Mouse (Mus musculus) myocyte (in vitro differentiated cells): ENCODE data around the gene Gm48551. TPM values are rescaled to one million over a fixed set of nuclear protein-coding genes. Genes with fewer than 3 reads are reported as not detected.
A peak's percentile ranks its signal among the peaks of the same experiment; 100 is the strongest.

Experiments
- H3K27me3 ChIP-seq: one replicate; pipeline ENCODE4 v1.6.1; 2011; ENCODE audit not compliant: control insufficient read depth, insufficient read depth, insufficient read length
- H3K36me3 ChIP-seq: one replicate; pipeline ENCODE4 v1.6.1; 2011; ENCODE audit not compliant: control insufficient read depth, insufficient read depth
- H3K4me2 ChIP-seq: one replicate; pipeline ENCODE4 v1.6.1; 2011; ENCODE audit warnings: low read depth, control low read depth
- H3K4me3 ChIP-seq: one replicate; pipeline ENCODE4 v1.5.1; 2011; ENCODE audit warnings: mild to moderate bottlenecking, control low read depth, moderate library complexity
- H3K79me2 ChIP-seq: one replicate; pipeline ENCODE4 v1.6.1; 2011; ENCODE audit not compliant: control insufficient read depth, insufficient read depth
- H3ac ChIP-seq: one replicate; pipeline ENCODE4 v1.6.1; 2011; ENCODE audit not compliant: control insufficient read depth, insufficient read length
- CEBPB ChIP-seq: IDR thresholded peaks from 2 replicates; pipeline ENCODE4 v1.6.1; 2011; ENCODE audit warnings: mild to moderate bottlenecking, moderate library complexity; ENCODE audit not compliant: poor library complexity, insufficient read depth, severe bottlenecking
- E2F4 ChIP-seq: IDR thresholded peaks from one replicate; pipeline ENCODE4 v1.6.1; 2011; ENCODE audit warnings: mild to moderate bottlenecking, control low read depth, moderate library complexity; ENCODE audit not compliant: insufficient read depth
- MAX ChIP-seq: IDR thresholded peaks from one replicate; pipeline ENCODE4 v1.6.1; 2011; ENCODE audit warnings: low read depth, mild to moderate bottlenecking, control low read depth
- MYOD1 ChIP-seq, 3 experiments: IDR thresholded peaks; one replicate each; pipeline ENCODE4 v1.6.1; 2011; ENCODE audit warnings: control low read depth in 2 of 3, low read depth in 2 of 3, mild to moderate bottlenecking in 2 of 3, moderate library complexity in 1 of 3; ENCODE audit not compliant: insufficient read length in 2 of 3, control insufficient read depth in 1 of 3
- MYOG ChIP-seq, 3 experiments: IDR thresholded peaks; one replicate each; pipeline ENCODE4 v1.6.1; 2011; ENCODE audit warnings: control low read depth in 2 of 3, low read depth in 2 of 3, mild to moderate bottlenecking in 2 of 3; ENCODE audit not compliant: insufficient read length in 2 of 3, control insufficient read depth in 1 of 3, insufficient read depth in 1 of 3
- POLR2A ChIP-seq: IDR thresholded peaks from one replicate; pipeline ENCODE4 v1.6.1; 2011; ENCODE audit warnings: low read depth, mild to moderate bottlenecking, control low read depth, moderate library complexity; ENCODE audit not compliant: insufficient read length
- POLR2AphosphoS2 ChIP-seq: IDR thresholded peaks from one replicate; pipeline ENCODE4 v1.6.1; 2011; ENCODE audit warnings: low read depth, control low read depth; ENCODE audit not compliant: insufficient read length
- REST ChIP-seq: IDR thresholded peaks from one replicate; pipeline ENCODE4 v1.6.1; 2011; ENCODE audit warnings: mild to moderate bottlenecking, control low read depth, moderate library complexity; ENCODE audit not compliant: insufficient read depth, insufficient read length
- SRF ChIP-seq: IDR thresholded peaks from one replicate; pipeline ENCODE4 v1.6.1; 2011; ENCODE audit warnings: low read depth; ENCODE audit not compliant: control insufficient read depth, insufficient read length
- TCF12 ChIP-seq: IDR thresholded peaks from one replicate; pipeline ENCODE4 v1.6.1; 2011; ENCODE audit warnings: mild to moderate bottlenecking, control low read depth; ENCODE audit not compliant: poor library complexity, insufficient read depth, severe bottlenecking
- TCF3 ChIP-seq: IDR thresholded peaks from one replicate; pipeline ENCODE4 v1.6.1; 2011; ENCODE audit warnings: low read depth, control low read depth; ENCODE audit not compliant: insufficient read length
- USF1 ChIP-seq: IDR thresholded peaks from one replicate; pipeline ENCODE4 v1.6.1; 2011; ENCODE audit warnings: low read depth, mild to moderate bottlenecking, control low read depth, moderate library complexity
- polyA plus RNA-seq: library from polyadenylated mRNA; unstranded; fragments of >200 nt; fragmentation: generic; extraction: Trizol; gene quantifications from one replicate; pipeline ENCODE4 v1.2.1, GENCODE M21; 2012; ENCODE audit warnings: missing spikeins

Gm48551 gene
- polyA plus RNA-seq, 1 experiment, result 1.7 TPM

DNA sequence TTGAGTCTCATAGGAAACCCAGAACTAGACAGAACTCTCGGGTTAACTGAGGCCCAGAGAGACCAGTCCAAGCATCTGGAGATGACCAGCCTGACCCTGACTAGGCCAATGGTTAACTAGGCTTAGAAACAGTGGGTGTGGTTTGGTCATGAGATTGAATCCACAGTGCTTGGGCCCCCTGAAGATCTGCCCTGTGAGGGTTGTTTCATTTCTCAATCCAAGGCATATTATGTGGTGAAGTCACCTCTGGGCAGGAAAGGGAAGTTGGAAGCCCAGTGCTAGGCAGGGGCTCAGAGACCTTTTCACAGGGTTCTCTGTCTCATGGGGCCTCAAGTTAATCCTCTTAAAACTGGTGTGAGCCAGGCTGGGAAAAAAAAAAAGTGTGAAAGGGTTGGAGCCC lies 25.4 kb upstream of the Gm48551 start:
- no peak overlapping the region for H3ac ChIP-seq
- H3K4me3 ChIP-seq, result peak overlapping the region; percentile 55
- H3K79me2 ChIP-seq, result peaks cover 5% of the 10 kb centered on the region
- no peak for TF ChIP-seq SRF
- TF ChIP-seq CEBPB, result no peak
- TF ChIP-seq MYOG (IDR thresholded peaks at IDR 0.05; ENCODE audit: control insufficient read depth in 1 of 3, insufficient read depth in 1 of 3, insufficient read length in 2 of 3, low read depth in 2 of 3), result no peak
- TF ChIP-seq POLR2AphosphoS2, result no peak
- no peak for TF ChIP-seq TCF3
- peak overlapping the region; percentile 92 for H3K4me2 ChIP-seq
- no peaks in the 10 kb centered on the region for H3K36me3 ChIP-seq
- no peaks in the 10 kb centered on the region for H3K27me3 ChIP-seq

DNA sequence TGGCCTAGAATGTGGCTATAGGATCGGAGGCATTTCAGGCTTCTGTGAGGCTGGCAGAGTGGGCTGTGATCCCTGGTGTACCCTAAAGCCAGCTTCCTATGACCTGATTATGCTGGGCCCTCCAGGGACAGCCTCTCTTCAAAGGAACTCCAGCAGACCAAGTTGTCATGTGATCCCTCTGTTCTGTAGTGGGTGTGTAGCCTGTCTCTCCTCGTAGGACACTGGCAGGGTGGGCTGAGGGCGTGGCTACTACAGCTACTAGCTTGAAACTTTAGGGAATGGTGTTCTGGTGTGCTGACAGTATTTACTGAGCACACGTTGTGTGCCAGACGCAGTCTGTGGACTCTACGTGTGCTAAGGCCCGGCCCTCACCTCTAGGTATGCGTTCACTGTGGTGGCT lies 23.5 kb upstream of the Gm48551 start:
- no peak for TF ChIP-seq SRF
- peak; percentile 39 for TF ChIP-seq USF1
- Histone ChIP-seq H3K4me2 (peak overlapping the region; percentile 44), H3K36me3 (no peaks in the 10 kb centered on the region), H3ac (no peak overlapping the region), H3K79me2 (peaks cover 5% of the 10 kb centered on the region), H3K27me3 (no peaks in the 10 kb centered on the region), H3K4me3 (no peak overlapping the region)

DNA sequence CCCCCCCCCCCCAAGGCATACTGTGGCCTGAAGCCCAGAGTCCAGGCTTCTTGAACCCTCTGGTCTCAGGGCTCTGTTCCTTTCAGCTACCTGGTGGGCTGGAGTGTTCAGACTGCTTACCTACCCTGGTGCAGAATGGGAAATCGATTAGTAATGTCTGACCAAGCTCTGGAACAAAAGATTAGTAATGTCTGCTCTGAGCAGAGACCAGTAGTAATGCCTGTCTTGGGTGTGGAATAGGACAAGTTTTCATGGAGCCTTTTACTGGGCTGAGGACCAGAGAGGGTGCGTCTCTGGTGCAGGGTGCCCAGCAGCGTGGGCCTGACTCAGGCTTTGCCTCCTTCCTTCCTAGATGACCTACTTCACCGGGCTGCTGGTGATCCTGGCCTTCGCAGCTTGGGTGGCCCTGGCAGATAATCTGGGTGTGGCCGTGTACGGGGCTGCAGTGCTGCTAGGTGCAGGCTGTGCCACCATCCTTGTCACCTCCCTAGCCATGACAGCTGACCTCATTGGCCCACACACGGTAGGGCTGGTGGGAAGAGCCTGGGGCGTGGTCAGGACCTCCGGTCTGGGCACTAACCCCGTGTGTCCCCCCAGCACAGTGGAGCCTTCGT lies 21.8 kb upstream of the Gm48551 start:
- Histone ChIP-seq H3K36me3 (peaks cover 9% of the 10 kb centered on the region), H3ac (no peak overlapping the region), H3K79me2 (peaks cover 5% of the 10 kb centered on the region), H3K4me2 (no peak overlapping the region), H3K27me3 (no peaks in the 10 kb centered on the region), H3K4me3 (no peak overlapping the region)
- TF ChIP-seq E2F4 (no peak), SRF (no peak), POLR2AphosphoS2 (no peak), TCF3 (no peak), MAX (no peak), REST (no peak), MYOG (IDR thresholded peaks at IDR 0.05; ENCODE audit: control insufficient read depth in 1 of 3, insufficient read depth in 1 of 3, insufficient read length in 2 of 3, low read depth in 2 of 3) (no peak), TCF12 (no peak), MYOD1 (IDR thresholded peaks at IDR 0.05; ENCODE audit: control insufficient read depth in 1 of 3, insufficient read length in 2 of 3, low read depth in 2 of 3) (no peak), CEBPB (no peak), POLR2A (no peak), USF1 (no peak)

DNA sequence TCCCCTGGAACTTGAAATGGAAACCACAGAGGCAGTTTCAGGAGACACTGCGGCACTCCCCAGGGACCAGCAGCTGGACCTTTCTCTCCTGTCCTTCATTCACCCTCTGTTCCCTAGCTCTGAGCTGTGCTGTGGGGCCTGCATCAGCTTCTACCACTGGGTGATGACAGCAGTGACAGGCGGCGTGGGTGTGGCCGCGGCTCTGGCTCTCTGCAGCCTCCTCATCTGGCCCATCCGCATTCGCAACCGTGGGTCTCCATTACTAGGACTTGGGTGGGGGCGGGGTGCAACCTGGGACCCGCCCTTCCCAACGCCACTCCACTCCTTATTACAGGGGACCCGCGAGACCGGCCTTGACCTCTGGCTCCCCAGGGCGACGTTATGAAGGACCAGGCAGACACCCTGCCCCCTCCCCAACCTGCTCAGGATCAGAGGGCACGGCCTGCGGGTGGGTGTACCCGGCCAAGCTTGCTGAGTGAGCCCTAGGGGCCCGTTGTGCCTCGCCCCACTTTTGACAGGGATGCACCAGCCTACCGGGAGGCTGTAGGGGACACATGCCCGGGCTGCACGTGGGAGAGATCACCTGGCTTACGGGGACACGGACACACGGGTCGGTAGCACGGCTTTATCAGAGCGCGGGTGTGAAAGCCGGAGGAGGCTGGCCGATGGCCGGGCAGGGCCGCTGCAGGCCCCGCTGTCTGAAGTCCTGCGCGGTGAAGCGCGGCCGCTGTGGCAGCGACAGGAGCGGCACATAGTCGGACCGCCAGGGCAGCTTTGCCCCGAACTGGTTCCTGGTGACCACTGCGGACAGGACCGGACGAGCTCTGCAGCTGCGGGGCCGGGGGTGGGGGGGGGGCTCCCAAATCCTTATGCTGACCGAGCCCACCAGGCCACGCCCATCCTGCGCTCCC lies 20.6 kb upstream of the Gm48551 start:
- Histone ChIP-seq H3ac (no peak overlapping the region), H3K36me3 (peaks cover 14% of the 10 kb centered on the region), H3K27me3 (no peaks in the 10 kb centered on the region)

DNA sequence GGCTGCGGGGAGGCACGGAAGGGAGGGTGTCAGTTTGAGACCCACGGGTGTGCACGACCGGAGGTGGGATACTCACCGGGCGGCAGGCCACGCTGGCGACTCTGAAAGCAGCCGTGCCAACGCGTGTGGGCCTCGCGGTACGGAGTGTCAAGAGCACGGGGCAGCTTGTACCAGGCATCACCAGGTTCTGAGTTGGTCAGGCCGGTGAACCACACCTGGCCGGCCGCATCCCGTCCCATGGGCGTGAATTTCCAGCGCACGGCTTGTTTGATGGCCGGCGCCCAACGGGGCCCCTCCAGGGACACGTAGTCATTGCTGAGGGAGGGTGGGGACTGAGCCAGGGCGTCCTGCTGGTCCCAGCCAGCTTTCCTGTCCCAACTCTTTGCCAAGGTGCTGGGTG lies 19.6 kb upstream of the Gm48551 start:
- H3K36me3 ChIP-seq, result peaks cover 14% of the 10 kb centered on the region
- no peaks in the 10 kb centered on the region for H3K27me3 ChIP-seq

More for the DNA sequence above, 20.6 kb upstream of the Gm48551 start:
- Histone ChIP-seq H3K79me2 (peaks cover 2% of the 10 kb centered on the region), H3K4me2 (no peak overlapping the region), H3K4me3 (no peak overlapping the region)
- no peak for TF ChIP-seq MAX
- TF ChIP-seq POLR2AphosphoS2, result no peak
- peak; percentile 20 for TF ChIP-seq POLR2A

More for the DNA sequence above, 19.6 kb upstream of the Gm48551 start:
- TF ChIP-seq E2F4, result no peak
- TF ChIP-seq POLR2AphosphoS2, result peak; percentile 87
- TF ChIP-seq USF1, result no peak
- Histone ChIP-seq H3K4me2 (no peak overlapping the region), H3K4me3 (no peak overlapping the region), H3K79me2 (no peaks in the 10 kb centered on the region), H3ac (no peak overlapping the region)
